Mouse (Mus musculus) bone marrow macrophage, adult 2 months (primary cell): ENCODE measurements around the gene Zdhhc14.

ENCODE experiments used
- CTCF ChIP-seq: IDR thresholded peaks from 2 replicates; pipeline ENCODE4 v1.5.1; 2012; ENCODE audit warnings: low read depth, mild to moderate bottlenecking, low read length, moderate library complexity
- POLR2A ChIP-seq: IDR thresholded peaks from 2 replicates; pipeline ENCODE4 v1.6.1; 2012; ENCODE audit warnings: mild to moderate bottlenecking, low read depth, low read length, borderline replicate concordance

- TF ChIP-seq CTCF (no peak), POLR2A (no peak)
These were observed 25.6 kb upstream of the Zdhhc14 start for GRCm38 (mm10) chr17:5466736-5467135.
